Mouse (Mus musculus) kidney, adult 2 months (tissue): Measurements from ENCODE around the gene Golga2. TPM values are rescaled to one million over a fixed set of nuclear protein-coding genes. Genes with fewer than 3 reads are reported as not detected.
A peak's percentile ranks its signal among the peaks of the same experiment; 100 is the strongest.

Source experiments
- DNase-seq: peaks from one replicate; pipeline ENCODE4 v3.0.0; 2021
- H3K27ac ChIP-seq: fragments of 200-500 bp; 2 replicates; pipeline ENCODE4 v1.5.1; 2012; ENCODE audit warnings: low read depth, low read length, control low read depth, inconsistent platforms; ENCODE audit not compliant: insufficient read depth
- H3K27me3 ChIP-seq: fragments of 200-500 bp; replicated peaks from 2 replicates; pipeline ENCODE4 v1.6.1; 2012; ENCODE audit warnings: mild to moderate bottlenecking, moderate library complexity, low read length, inconsistent platforms; ENCODE audit not compliant: control insufficient read depth, insufficient read depth
- H3K36me3 ChIP-seq: fragments of 200-500 bp; 2 replicates; pipeline ENCODE4 v1.6.1; 2012; ENCODE audit warnings: mild to moderate bottlenecking, moderate library complexity, low read length, inconsistent platforms; ENCODE audit not compliant: control insufficient read depth, insufficient read depth
- H3K4me1 ChIP-seq: fragments of 200-500 bp; 2 replicates; pipeline ENCODE4 v1.6.1; 2011; ENCODE audit warnings: low read length; ENCODE audit not compliant: control insufficient read depth, insufficient read depth
- H3K4me3 ChIP-seq: fragments of 200-500 bp; 2 replicates; pipeline ENCODE4 v1.5.1; 2011; ENCODE audit warnings: mild to moderate bottlenecking, low read depth, low read length, control low read depth; ENCODE audit not compliant: insufficient read depth
- CTCF ChIP-seq: fragments of 200-500 bp; conservative IDR thresholded peaks from 2 replicates; pipeline ENCODE4 v1.5.1; 2011; ENCODE audit warnings: low read depth, mild to moderate bottlenecking, control low read depth, low read length, moderate library complexity, mixed read lengths; ENCODE audit not compliant: insufficient read depth, insufficient read length
- POLR2A ChIP-seq: fragments of 200-500 bp; IDR thresholded peaks from one replicate; pipeline ENCODE4 v1.6.1; 2011; ENCODE audit warnings: low read depth, low read length, control low read depth
- WGBS: fragments of 180-500 bp; shearing (Covaris S2); methylation state at CpG from one replicate; pipeline ENCODE4 v1.1.7; 2018; 5-methylcytosine and 5-hydroxymethylcytosine counted together
- polyA plus RNA-seq: library from polyadenylated mRNA; depleted of rRNA; stranded (reverse); fragments of >200 nt; gene quantifications from 2 replicates; pipeline ENCODE4 v1.2.3, GENCODE M21; 2012

Golga2 gene
- polyA plus RNA-seq, 1 experiment: 31.2 TPM

DNA sequence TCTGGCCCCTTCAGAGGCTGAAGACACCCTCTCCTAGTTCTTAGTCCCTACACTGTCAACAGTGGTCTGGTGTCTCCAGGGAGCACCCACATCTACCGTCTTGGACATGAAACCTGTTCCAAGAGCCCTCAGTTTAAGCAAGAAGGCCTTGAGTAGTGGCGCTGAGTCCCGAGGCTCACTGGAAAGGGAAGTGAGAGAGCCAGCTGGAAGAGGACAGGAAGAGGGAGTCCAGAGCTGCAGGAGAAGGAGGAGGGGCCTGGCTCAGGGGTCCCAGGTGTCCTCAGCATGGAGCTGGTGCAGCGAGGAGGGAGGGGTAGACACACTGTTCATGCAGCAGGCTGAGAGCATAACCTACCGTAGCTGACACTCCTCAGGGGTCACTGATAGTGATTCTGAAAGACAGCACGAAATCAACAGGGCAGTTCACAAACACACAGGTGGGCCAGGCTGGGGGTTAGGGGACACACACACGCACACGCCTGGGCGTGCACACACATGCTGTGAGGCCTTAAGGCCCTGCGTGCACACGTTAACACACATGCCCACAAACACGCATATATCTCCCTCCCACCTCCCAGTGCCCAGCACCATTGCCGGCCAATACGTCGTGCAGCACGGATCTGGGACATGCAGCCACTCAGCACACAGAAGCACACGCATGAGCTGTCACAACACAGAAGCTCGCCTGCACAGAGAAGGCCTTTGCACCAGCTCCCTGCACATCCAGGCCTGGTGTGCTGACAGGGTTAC, 23.1 kb downstream of the Golga2 start:
- Histone ChIP-seq H3K27ac (no peak overlapping the region), H3K36me3 (no peaks in the 10 kb centered on the region), H3K27me3 (no peaks in the 10 kb centered on the region), H3K4me3 (no peak overlapping the region), H3K4me1 (peaks cover 5% of the 10 kb centered on the region; the same call in 1 of the 2 replicates)
- no peak for DNase-seq
- 87% methylated on average over 18 of the region's 18 CpGs for WGBS
- TF ChIP-seq CTCF (no peak), POLR2A (no peak)

DNA sequence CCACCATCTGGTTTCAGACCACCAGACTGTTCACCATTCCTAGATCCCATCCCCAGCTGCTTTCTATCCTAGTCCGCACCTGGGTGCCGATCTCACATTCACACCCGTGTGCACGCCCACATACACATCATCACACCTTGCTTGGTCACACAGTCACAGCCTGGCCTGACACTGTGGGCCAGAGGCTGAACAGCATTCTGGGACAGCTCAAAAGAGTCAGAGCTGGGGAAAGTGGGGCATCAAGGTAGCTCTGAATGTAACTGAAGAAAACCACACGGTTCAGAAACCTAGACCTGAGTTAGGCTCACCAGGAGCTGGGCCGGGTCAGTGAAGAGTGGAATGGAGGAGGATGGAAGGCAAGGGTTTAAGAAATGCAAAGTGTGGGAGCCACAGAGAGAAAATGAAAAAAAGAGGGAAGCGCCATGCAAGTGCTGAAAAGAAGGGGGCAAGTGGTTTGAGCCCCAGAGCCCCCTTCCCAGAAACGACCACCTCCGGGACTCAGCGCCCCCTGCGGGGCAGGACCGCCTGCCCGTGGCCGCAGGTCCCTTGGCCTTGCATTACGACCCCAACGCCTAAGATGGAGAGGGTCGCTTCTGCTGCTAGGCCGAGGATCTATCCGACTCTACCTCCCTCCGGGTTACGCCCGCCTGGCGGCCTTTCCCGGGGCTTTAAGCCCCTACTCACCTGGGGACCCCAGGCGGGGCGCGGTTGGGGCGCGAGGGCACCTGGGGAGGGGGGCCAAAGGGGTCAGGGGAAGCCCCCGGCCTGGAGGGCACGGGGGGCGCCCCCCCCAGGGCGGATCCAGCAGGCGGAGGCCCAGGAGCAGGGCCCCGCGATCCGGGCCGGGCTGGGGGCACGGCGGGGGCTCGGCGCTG, 24.5 kb downstream of the Golga2 start:
- Histone ChIP-seq H3K27ac (no peak overlapping the region), H3K4me1 (peaks cover 5% of the 10 kb centered on the region; the same call in 1 of the 2 replicates), H3K4me3 (peak overlapping the region; percentile 18), H3K36me3 (no peaks in the 10 kb centered on the region), H3K27me3 (no peaks in the 10 kb centered on the region)
- 13% methylated on average over 41 of the region's 42 CpGs for WGBS
- DNase-seq: no peak
- no peak for TF ChIP-seq POLR2A
- TF ChIP-seq CTCF: no peak

DNA sequence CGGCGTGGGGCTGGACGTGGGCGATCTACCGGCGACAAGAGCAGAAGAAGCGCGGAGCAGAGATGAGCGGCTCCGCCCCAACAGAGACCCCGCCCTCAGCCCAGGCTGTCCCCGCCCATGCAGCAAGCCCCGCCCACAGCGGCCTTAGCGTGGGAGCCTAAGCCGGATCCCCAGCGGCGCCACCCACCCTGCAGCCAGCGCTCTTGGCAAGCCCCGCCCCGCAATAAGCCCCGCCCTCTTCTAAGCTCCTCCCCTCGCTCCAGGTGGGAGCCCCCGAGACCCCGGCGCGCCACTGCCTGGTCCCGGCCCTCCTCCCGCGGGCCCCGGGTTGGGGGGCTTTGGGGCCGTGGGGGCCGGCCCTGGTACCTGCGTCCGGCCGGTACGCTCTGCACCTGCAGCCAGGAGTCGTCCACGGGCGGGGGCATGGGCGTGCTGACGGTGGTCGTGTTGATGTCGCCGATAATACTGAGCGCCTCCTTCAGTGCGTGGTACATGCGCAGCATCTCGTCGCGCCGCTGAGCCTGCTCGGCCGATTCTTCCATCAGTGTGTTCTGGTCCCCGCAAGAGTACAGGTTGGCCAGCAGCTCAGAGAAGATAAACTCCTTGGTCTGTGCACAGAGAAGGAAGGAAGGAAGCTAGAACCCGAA, 25.3 kb downstream of the Golga2 start:
- Histone ChIP-seq H3K27ac (no peak overlapping the region), H3K36me3 (no peaks in the 10 kb centered on the region), H3K27me3 (no peaks in the 10 kb centered on the region), H3K4me1 (peaks cover 5% of the 10 kb centered on the region; the same call in 1 of the 2 replicates), H3K4me3 (peak overlapping the region; percentile 18)
- no peak for TF ChIP-seq POLR2A
- peak; percentile 74 for DNase-seq
- WGBS: 4% methylated on average over 56 of the region's 56 CpGs

DNA sequence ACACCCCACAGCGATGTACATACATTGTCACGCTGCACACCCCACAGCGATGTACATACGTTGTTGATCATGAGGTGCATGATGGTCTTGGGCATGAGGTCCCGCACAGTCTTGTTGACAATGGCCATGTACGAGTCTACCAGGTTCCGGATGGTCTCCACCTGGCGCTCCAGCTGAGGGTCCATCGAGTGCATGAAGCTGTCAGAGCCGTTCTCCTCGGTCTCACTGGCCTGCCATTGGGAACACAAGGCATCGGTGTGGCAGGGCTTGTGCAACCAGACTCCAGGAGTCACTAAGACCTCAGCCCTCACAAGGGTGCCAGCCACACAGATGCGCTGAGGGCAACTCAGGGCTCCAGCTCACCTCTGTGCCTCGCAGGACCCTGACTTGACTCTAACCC, 27.6 kb downstream of the Golga2 start:
- no peak overlapping the region for H3K27ac ChIP-seq

DNA sequence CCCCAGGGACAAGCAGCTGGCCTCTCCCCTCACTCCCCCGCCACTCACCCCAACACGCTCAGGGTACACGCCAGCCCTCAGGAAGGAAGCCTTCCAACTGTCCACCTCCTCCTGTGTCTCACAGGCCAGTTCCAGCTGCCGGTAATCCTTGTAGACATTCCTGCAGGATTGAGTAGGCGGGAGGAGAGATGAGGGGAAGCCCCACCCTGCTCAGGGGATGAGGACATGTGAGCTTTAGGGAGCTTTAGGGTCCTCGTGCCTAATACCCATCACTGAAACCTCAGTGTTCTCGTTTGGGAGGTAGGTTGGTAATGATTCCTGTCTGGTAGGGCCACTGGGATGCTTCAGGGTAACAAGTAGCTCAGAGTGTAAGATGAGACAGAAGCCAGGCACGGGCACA, 28.6 kb downstream of the Golga2 start:
- no peaks in the 10 kb centered on the region for H3K27me3 ChIP-seq
- H3K36me3 ChIP-seq: no peaks in the 10 kb centered on the region
- H3K27ac ChIP-seq: no peak overlapping the region
- TF ChIP-seq CTCF (no peak), POLR2A (no peak)
- DNase-seq: no peak
- H3K4me1 ChIP-seq: peaks cover 5% of the 10 kb centered on the region; the same call in 1 of the 2 replicates
- no peak overlapping the region for H3K4me3 ChIP-seq
- 32% methylated on average over 8 of the region's 8 CpGs for WGBS

More for the DNA sequence above, 27.6 kb downstream of the Golga2 start:
- H3K36me3 ChIP-seq: no peaks in the 10 kb centered on the region
- no peaks in the 10 kb centered on the region for H3K27me3 ChIP-seq
- WGBS: 97% methylated on average over 14 of the region's 14 CpGs
- peaks cover 5% of the 10 kb centered on the region; the same call in 1 of the 2 replicates for H3K4me1 ChIP-seq
- no peak overlapping the region for H3K4me3 ChIP-seq
- no peak for DNase-seq
- TF ChIP-seq POLR2A (no peak), CTCF (no peak)

DNA sequence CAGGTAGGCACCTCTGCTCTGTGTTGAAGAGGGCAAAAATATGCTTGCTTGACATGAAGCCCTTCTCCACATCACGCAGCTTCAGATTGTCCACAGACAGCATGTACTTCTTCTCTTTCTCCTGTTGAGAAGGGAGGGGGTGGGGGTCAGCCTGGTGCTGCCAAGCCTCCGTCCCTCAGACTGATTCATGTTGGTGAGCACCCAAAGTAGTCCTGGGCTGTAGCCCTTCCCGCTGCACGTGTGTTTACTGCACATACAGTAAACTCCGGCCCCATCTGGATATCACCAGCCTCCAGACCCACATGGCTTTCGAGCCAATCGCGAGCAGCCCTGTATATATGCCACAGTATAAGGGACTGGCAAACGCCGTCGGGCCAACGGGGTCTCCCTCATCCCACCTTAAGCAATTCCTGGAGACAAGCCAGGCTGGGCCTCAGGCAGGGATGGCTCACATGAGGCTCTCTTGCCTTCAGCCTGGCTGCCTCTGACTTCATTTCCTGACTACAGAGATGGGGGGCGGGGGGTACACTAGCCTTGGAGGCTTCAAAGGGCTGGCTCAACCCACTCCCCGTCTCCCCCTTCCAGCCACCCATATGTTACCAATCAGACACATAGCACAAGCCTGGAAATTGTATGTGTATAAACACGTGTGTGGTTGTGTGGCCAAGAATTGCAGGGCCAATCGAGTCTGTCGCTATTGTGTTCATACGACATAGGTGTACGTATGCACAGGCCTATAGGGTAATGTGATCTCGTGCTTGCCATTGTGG, 29.9 kb downstream of the Golga2 start:
- no peak for DNase-seq
- H3K27me3 ChIP-seq: no peaks in the 10 kb centered on the region
- TF ChIP-seq CTCF (no peak), POLR2A (no peak)
- H3K4me3 ChIP-seq: no peak overlapping the region
- no peak overlapping the region for H3K27ac ChIP-seq
- no peaks in the 10 kb centered on the region for H3K4me1 ChIP-seq
- 70% methylated on average over 20 of the region's 20 CpGs for WGBS
- no peaks in the 10 kb centered on the region for H3K36me3 ChIP-seq
